Mouse (Mus musculus) cortical plate, adult 2 months (tissue): ENCODE measurements around the gene Rbm33.

Experiments used
- CTCF ChIP-seq: fragments of 200-500 bp; IDR thresholded peaks from 2 replicates; pipeline ENCODE4 v1.5.1; 2011; ENCODE audit warnings: mild to moderate bottlenecking, control low read depth, low read length; ENCODE audit not compliant: insufficient read depth; ENCODE audit errors: extremely low read depth
- POLR2A ChIP-seq: fragments of 200-500 bp; IDR thresholded peaks from 2 replicates; pipeline ENCODE4 v1.6.1; 2011; ENCODE audit warnings: mild to moderate bottlenecking, low read length, control low read depth; ENCODE audit not compliant: insufficient read depth; ENCODE audit errors: extremely low read depth

DNA sequence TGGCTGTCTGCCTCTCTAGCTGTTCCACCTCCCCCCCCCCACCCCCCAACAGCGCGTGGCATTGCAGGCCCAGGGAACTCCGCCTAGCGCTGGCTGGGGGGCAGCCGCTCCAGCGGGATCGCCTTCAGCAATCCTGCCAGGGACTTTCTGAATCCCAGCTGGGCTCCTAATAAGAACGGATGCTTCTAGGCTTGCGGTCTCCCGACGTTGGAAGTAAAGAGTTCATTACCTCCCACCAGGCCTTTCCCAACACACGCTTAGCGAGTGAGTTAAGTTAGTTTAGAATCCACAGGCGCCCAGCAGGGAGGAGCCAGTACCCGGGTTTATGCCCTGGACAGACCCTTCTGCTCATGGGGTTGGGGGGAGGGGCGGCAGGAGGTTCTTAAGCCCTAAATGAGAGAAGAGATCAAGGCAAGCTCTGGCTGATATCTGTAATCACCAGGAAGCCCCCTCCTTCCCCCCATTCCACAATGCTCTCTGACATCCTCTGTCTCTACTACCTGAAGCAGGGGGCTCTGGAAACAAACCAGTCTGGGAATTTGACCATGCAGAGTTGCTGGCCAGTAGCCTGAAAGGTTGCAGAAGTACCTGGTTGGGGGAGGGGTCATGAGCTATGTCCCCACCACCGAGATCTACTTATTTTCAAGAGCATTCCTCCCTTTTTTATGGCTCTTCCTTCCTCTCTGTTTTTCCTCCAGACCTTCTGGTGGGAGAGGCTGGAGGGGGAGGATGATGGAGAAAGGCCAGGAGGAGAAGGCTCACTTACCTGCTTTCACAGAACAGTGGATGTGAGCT is 143.8 kb downstream of the Rbm33 start:
- TF ChIP-seq CTCF, result no peak
- TF ChIP-seq POLR2A, result no peak
